Comparison of ENCODE assay signal across 20 mouse cellular contexts in genomic region chr12:70524703-70525102, GRCm38 (mm10).
DNase-seq lines count a peak whose midpoint lies in the region; ATAC-seq and TF ChIP-seq lines count a peak whose summit lies in the region.
"Had no signal": no experiment of that assay in that cellular context is flagged by ENCODE, and none has a peak within 500 bp of the region (broad histone marks: within the 10 kb centered on the region; RNA-seq: fewer than 3 reads in every experiment).

No protein-coding gene starts in this region.

- no peak overlapping the region for H3K4me3 ChIP-seq in forebrain, postnatal 0 days (ENCODE audit: low read depth, low read length)
- no peak overlapping the region for H3K4me3 ChIP-seq in forebrain, embryonic 11.5 days (ENCODE audit: low read depth, low read length)
- no peak overlapping the region for H3K4me3 ChIP-seq in lung, embryonic 16.5 days (ENCODE audit: low read length)
- H3K4me3 ChIP-seq in stomach, embryonic 16.5 days (replicated peaks; ENCODE audit: low read length): no peak overlapping the region
- no peak overlapping the region for H3K4me3 ChIP-seq in midbrain, embryonic 11.5 days (ENCODE audit: low read depth, low read length)
- H3K4me3 ChIP-seq: embryonic facial prominence, embryonic 13.5 days; heart, adult 2 months; heart, embryonic 15.5 days had no signal

- 46% methylated on average over 4 of the region's 4 CpGs for WGBS in forebrain, postnatal 0 days
- WGBS in forebrain, embryonic 11.5 days: 68% methylated on average over 4 of the region's 4 CpGs
- WGBS in lung, embryonic 16.5 days: 49% methylated on average over 4 of the region's 4 CpGs
- 60% methylated on average over 4 of the region's 4 CpGs for WGBS in stomach, embryonic 16.5 days
- WGBS in midbrain, embryonic 11.5 days: 80% methylated on average over 4 of the region's 4 CpGs

- ATAC-seq in forebrain, postnatal 0 days: no peak
- ATAC-seq in forebrain, embryonic 11.5 days (replicated peaks; ENCODE audit: low FRiP score): no peak
- ATAC-seq in lung, embryonic 16.5 days (ENCODE audit: low read depth): peak; percentile 23; the same call in 1 of the 2 replicates
- ATAC-seq in stomach, embryonic 16.5 days (ENCODE audit: insufficient read depth, low FRiP score): peak; percentile 56; the same call in 1 of the 2 replicates
- no peak for ATAC-seq in midbrain, embryonic 11.5 days (ENCODE audit: low FRiP score)
- ATAC-seq: forebrain, embryonic 16.5 days had no signal

- H3K4me2 ChIP-seq in forebrain, postnatal 0 days (ENCODE audit: low read depth): no peak overlapping the region
- H3K4me2 ChIP-seq in forebrain, embryonic 11.5 days (ENCODE audit: low read depth, low read length, severe bottlenecking): no peak overlapping the region
- H3K4me2 ChIP-seq in lung, embryonic 16.5 days (ENCODE audit: low read depth, low read length): no peak overlapping the region
- H3K4me2 ChIP-seq in stomach, embryonic 16.5 days (ENCODE audit: low read depth, low read length): no peak overlapping the region
- no peak overlapping the region for H3K4me2 ChIP-seq in midbrain, embryonic 11.5 days
- H3K4me2 ChIP-seq: embryonic facial prominence, embryonic 13.5 days; heart, embryonic 11.5 days; heart, embryonic 15.5 days; hindbrain, embryonic 14.5 days had no signal

- no peaks in the 10 kb centered on the region for H3K27me3 ChIP-seq in forebrain, postnatal 0 days (ENCODE audit: insufficient read depth, low read length)
- no peaks in the 10 kb centered on the region for H3K27me3 ChIP-seq in forebrain, embryonic 11.5 days (ENCODE audit: control insufficient read depth, insufficient read depth, low read length)
- H3K27me3 ChIP-seq in lung, embryonic 16.5 days (ENCODE audit: control insufficient read depth, insufficient read depth, low read depth, low read length): no peaks in the 10 kb centered on the region
- H3K27me3 ChIP-seq in stomach, embryonic 16.5 days (ENCODE audit: control insufficient read depth, insufficient read depth, low read length): no peaks in the 10 kb centered on the region
- no peaks in the 10 kb centered on the region for H3K27me3 ChIP-seq in midbrain, embryonic 11.5 days (ENCODE audit: control insufficient read depth, insufficient read depth, low read length)
- H3K27me3 ChIP-seq: embryonic facial prominence, embryonic 13.5 days; heart, embryonic 15.5 days had no signal

- no peak overlapping the region for H3K9ac ChIP-seq in forebrain, postnatal 0 days
- H3K9ac ChIP-seq in forebrain, embryonic 11.5 days (ENCODE audit: low read length): no peak overlapping the region
- H3K9ac ChIP-seq in lung, embryonic 16.5 days (ENCODE audit: low read length): no peak overlapping the region
- H3K9ac ChIP-seq in stomach, embryonic 16.5 days (ENCODE audit: low read length): no peak overlapping the region
- no peak overlapping the region for H3K9ac ChIP-seq in midbrain, embryonic 11.5 days (ENCODE audit: low read length)
- H3K9ac ChIP-seq: embryonic facial prominence, embryonic 13.5 days; heart, embryonic 15.5 days; hindbrain, embryonic 14.5 days had no signal

- TF ChIP-seq CTCF in forebrain, postnatal 0 days (IDR thresholded peaks at IDR 0.05; ENCODE audit: low read depth): no peak

- H3K9me3 ChIP-seq in forebrain, postnatal 0 days (ENCODE audit: low read length): no peaks in the 10 kb centered on the region
- no peaks in the 10 kb centered on the region for H3K9me3 ChIP-seq in forebrain, embryonic 11.5 days (ENCODE audit: control insufficient read depth, low read length)
- H3K9me3 ChIP-seq in lung, embryonic 16.5 days (ENCODE audit: control insufficient read depth, low read length): no peaks in the 10 kb centered on the region
- no peaks in the 10 kb centered on the region for H3K9me3 ChIP-seq in stomach, embryonic 16.5 days (replicated peaks; ENCODE audit: control insufficient read depth, low read length)
- no peaks in the 10 kb centered on the region for H3K9me3 ChIP-seq in midbrain, embryonic 11.5 days (ENCODE audit: control insufficient read depth, low read length)
- H3K9me3 ChIP-seq: embryonic facial prominence, embryonic 13.5 days; heart, embryonic 15.5 days had no signal

- DNase-seq in forebrain, postnatal 0 days: no peak
- DNase-seq in forebrain, embryonic 11.5 days (ENCODE audit: low spot score): no peak
- DNase-seq in lung, postnatal 14 days: no peak
- peak; percentile 22 for DNase-seq in lung, postnatal 25 days (ENCODE audit: low spot score)
- DNase-seq in left cerebral cortex, adult 18-20 months (ENCODE audit: low spot score in 2 of 2): no peak
- DNase-seq in midbrain, embryonic 11.5 days (ENCODE audit: low spot score, missing footprints): no peak
- DNase-seq: adrenal gland, postnatal 10 days; cerebellum, adult 11 months; cerebellum, adult 9-10 months; cerebellum, postnatal 25 days; gastrocnemius, postnatal 14 days; heart, adult 2 months; heart, postnatal 14 days had no signal

- H3K27ac ChIP-seq in forebrain, postnatal 0 days (ENCODE audit: low read depth, low read length): 0 out of 2 replicates have a peak overlapping the region, but pooled peaks have one; percentile 21
- H3K27ac ChIP-seq in forebrain, embryonic 11.5 days (ENCODE audit: low read depth, low read length): no peak overlapping the region
- no peak overlapping the region for H3K27ac ChIP-seq in lung, embryonic 16.5 days (ENCODE audit: low read length)
- peak overlapping the region; percentile 51 for H3K27ac ChIP-seq in stomach, embryonic 16.5 days (ENCODE audit: low read length)
- H3K27ac ChIP-seq in midbrain, embryonic 11.5 days (ENCODE audit: low read depth, low read length): no peak overlapping the region
- H3K27ac ChIP-seq: embryonic facial prominence, embryonic 13.5 days; heart, adult 2 months; heart, embryonic 15.5 days; hindbrain, embryonic 14.5 days had no signal

- H3K4me1 ChIP-seq in forebrain, postnatal 0 days (ENCODE audit: insufficient read depth): no peaks in the 10 kb centered on the region
- H3K4me1 ChIP-seq in forebrain, embryonic 11.5 days (replicated peaks; ENCODE audit: control insufficient read depth, insufficient read depth, low read length): no peaks in the 10 kb centered on the region
- no peaks in the 10 kb centered on the region; the same call in 1 of the 2 replicates for H3K4me1 ChIP-seq in lung, embryonic 16.5 days (replicated peaks; ENCODE audit: control insufficient read depth, insufficient read depth, low read length)
- H3K4me1 ChIP-seq in stomach, embryonic 16.5 days (ENCODE audit: control insufficient read depth, insufficient read depth, low read length): peaks cover 7% of the 10 kb centered on the region; the same call in 1 of the 2 replicates
- H3K4me1 ChIP-seq in midbrain, embryonic 11.5 days (ENCODE audit: control insufficient read depth, insufficient read depth, low read length): no peaks in the 10 kb centered on the region
- H3K4me1 ChIP-seq: embryonic facial prominence, embryonic 13.5 days; heart, embryonic 15.5 days had no signal

- no peaks in the 10 kb centered on the region for H3K36me3 ChIP-seq in forebrain, postnatal 0 days (ENCODE audit: insufficient read depth)
- no peaks in the 10 kb centered on the region for H3K36me3 ChIP-seq in forebrain, embryonic 11.5 days (ENCODE audit: control insufficient read depth, insufficient read depth, low read length)
- H3K36me3 ChIP-seq in lung, embryonic 16.5 days (ENCODE audit: control insufficient read depth, insufficient read depth, low read length): no peaks in the 10 kb centered on the region
- no peaks in the 10 kb centered on the region for H3K36me3 ChIP-seq in stomach, embryonic 16.5 days (ENCODE audit: control insufficient read depth, insufficient read depth, low read length)
- no peaks in the 10 kb centered on the region for H3K36me3 ChIP-seq in midbrain, embryonic 11.5 days (ENCODE audit: control insufficient read depth, insufficient read depth, low read length)
- H3K36me3 ChIP-seq: embryonic facial prominence, embryonic 13.5 days; heart, embryonic 15.5 days had no signal

Comparison
In these comparisons a context has a peak if more than half of its experiments do, and no peak if none do; other contexts are left out.
1. H3K27ac ChIP-seq: peak in forebrain, postnatal 0 days (single experiment) and stomach, embryonic 16.5 days (single experiment); none in forebrain, embryonic 11.5 days (single experiment), lung, embryonic 16.5 days (single experiment) and midbrain, embryonic 11.5 days (single experiment).
2. ATAC-seq: peak in lung, embryonic 16.5 days (single experiment) and stomach, embryonic 16.5 days (single experiment); none in forebrain, postnatal 0 days (single experiment), forebrain, embryonic 11.5 days (single experiment) and midbrain, embryonic 11.5 days (single experiment).